Mouse (Mus musculus): ENCODE data around the gene 1700008O03Rik.

DNA sequence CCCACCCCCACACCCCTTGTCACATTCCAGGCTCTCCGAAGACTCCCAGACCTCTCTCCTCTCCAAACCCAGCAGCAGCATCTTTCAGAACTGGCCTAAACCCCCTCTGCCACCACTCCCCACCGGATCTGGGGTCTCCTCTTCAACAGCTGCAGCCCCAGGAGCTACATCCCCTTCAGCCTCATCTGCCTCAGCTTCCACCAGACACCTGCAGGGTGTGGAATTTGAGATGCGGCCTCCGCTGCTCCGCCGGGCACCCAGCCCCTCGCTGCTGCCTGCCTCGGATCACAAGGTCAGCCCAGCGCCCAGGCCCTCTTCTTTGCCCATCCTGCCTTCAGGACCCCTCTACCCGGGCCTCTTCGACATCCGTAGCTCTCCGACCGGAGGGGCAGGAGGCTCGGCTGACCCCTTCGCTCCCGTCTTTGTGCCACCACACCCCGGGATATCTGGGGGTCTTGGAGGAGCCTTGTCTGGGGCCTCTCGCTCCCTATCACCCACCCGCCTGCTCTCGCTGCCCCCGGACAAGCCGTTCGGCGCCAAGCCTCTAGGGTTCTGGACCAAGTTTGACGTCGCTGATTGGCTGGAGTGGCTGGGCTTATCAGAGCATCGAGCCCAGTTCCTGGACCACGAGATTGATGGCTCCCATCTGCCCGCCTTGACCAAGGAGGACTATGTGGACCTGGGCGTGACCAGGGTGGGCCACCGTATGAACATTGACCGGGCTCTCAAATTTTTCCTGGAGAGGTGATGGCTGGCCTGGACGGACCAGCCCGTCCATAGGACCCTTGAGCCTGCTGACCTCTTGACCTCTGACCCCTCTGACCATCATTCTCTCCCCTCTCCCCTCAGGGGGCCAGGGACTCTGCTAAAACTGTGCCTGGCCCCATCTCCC, 28.8 kb downstream of the 1700008O03Rik start:
- TF ChIP-seq GABPA (IDR thresholded peaks at IDR 0.05; ENCODE audit: low read depth, low read length) (no peak), CTCF (IDR thresholded peaks at IDR 0.05 in 2 of 3, conservative IDR thresholded peaks at IDR 0.05 in 1 of 3; ENCODE audit: control insufficient read depth in 1 of 3, insufficient read depth in 1 of 3, low read depth in 2 of 3, low read length in 3 of 3, poor library complexity in 1 of 3, severe bottlenecking in 1 of 3) (no peak), ZMIZ1 (IDR thresholded peaks at IDR 0.05; ENCODE audit: low read depth, low read length) (no peak), RCOR1 (IDR thresholded peaks at IDR 0.05; ENCODE audit: low read depth, low read length) (no peak), EP300 (IDR thresholded peaks at IDR 0.05; ENCODE audit: low read depth in 1 of 2, low read length in 2 of 2) (no peak), TAL1 (IDR thresholded peaks at IDR 0.05; ENCODE audit: low read length) (no peak), CHD2 (IDR thresholded peaks at IDR 0.05; ENCODE audit: low read length) (no peak), POLR2A (IDR thresholded peaks at IDR 0.05; ENCODE audit: control insufficient read depth in 1 of 2, insufficient read depth in 1 of 2, low read depth in 1 of 2, low read length in 2 of 2, poor library complexity in 1 of 2) (no peak), NELFE (IDR thresholded peaks at IDR 0.05; ENCODE audit: low read depth, low read length) (no peak)
